Mouse (Mus musculus) heart, embryonic 16.5 days (tissue): ENCODE results near the gene Bptf. TPM values are rescaled to one million over a fixed set of nuclear protein-coding genes. Genes with fewer than 3 reads are reported as not detected.
"Not testable (repeated sequence)": the region's sequence is repeated elsewhere in the genome, so short reads cannot be mapped to it uniquely, and the experiment has no call there.

Source experiments
- ATAC-seq: fragments of 200-750 bp; cut with Nextera tagmentation; replicated peaks from 2 replicates; pipeline ENCODE4 v1.8.0; 2017; ENCODE audit warnings: moderate number of reproducible peaks; ENCODE audit not compliant: insufficient read depth, low FRiP score; ENCODE audit errors: extremely low read depth
- H3K27ac ChIP-seq: fragments of 300-500 bp; sonication (generic); 2 replicates; pipeline ENCODE4 v1.5.1; 2014; ENCODE audit warnings: mild to moderate bottlenecking, low read length, control low read depth, moderate library complexity
- H3K27me3 ChIP-seq: fragments of 300-500 bp; sonication (generic); 2 replicates; pipeline ENCODE4 v1.6.1; 2014; ENCODE audit warnings: low read length, mixed read lengths; ENCODE audit not compliant: control insufficient read depth, insufficient read depth
- H3K36me3 ChIP-seq: fragments of 300-500 bp; sonication (generic); 2 replicates; pipeline ENCODE4 v1.6.1; 2014; ENCODE audit not compliant: control insufficient read depth, insufficient read depth
- H3K4me1 ChIP-seq: fragments of 300-500 bp; sonication (generic); 2 replicates; pipeline ENCODE4 v1.6.1; 2014; ENCODE audit warnings: low read length, mixed read lengths; ENCODE audit not compliant: control insufficient read depth, insufficient read depth
- H3K4me2 ChIP-seq: fragments of 300-500 bp; sonication (generic); 2 replicates; pipeline ENCODE4 v1.6.1; 2014; ENCODE audit warnings: low read depth, mild to moderate bottlenecking, control low read depth, low read length
- H3K4me3 ChIP-seq: fragments of 300-500 bp; sonication (generic); 2 replicates; pipeline ENCODE4 v1.5.1; 2014; ENCODE audit warnings: mild to moderate bottlenecking, control low read depth, low read length
- H3K9ac ChIP-seq: fragments of 300-500 bp; sonication (generic); 2 replicates; pipeline ENCODE4 v1.6.1; 2014; ENCODE audit warnings: low read length, control low read depth
- H3K9me3 ChIP-seq: fragments of 300-500 bp; sonication (generic); replicated peaks from 2 replicates; pipeline ENCODE4 v1.6.1; 2016; ENCODE audit warnings: low read length; ENCODE audit not compliant: control insufficient read depth
- WGBS: fragments of 180-500 bp; shearing (Covaris S2); extraction: QIAGEN DNeasy Blood & Tissue Kit; methylation state at CpG from one replicate; pipeline ENCODE4 v1.1.7; 2014; 5-methylcytosine and 5-hydroxymethylcytosine counted together
- polyA plus RNA-seq: library from polyadenylated mRNA; unstranded; fragments of >200 nt; fragmentation: Nextera tagmentation; extraction: Ambion mirVana; gene quantifications from 2 replicates; pipeline ENCODE4 v1.2.1, GENCODE M21; 2015

The Bptf gene
- polyA plus RNA-seq, 1 experiment from 2014 or later, result 17.8 TPM

DNA sequence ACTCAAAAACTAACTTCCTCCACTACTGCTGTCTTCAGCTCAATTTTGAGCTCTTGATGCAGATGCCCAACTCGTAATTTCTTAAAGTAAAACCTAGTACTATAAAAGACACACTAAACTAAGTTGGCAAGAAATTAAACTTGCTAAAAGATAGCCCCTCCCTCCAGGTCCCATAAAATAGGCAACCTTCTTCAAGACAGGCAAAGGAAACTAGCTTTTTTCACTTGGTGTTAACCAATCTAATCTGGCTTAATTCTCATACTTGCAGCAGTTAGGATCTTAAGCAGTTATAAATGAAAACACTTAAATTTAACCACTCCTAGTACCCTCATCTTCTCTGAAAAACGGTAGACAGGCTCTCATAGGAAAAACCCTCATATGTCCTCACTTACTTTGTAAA is 2.3 kb downstream of the Bptf start:
- peak overlapping the region; percentile 74 for H3K4me3 ChIP-seq
- H3K27ac ChIP-seq, result no peak overlapping the region
- no peaks in the 10 kb centered on the region for H3K36me3 ChIP-seq
- ATAC-seq, result no peak
- WGBS, result 13% methylated on average over 2 of the region's 2 CpGs
- peak overlapping the region; percentile 90 for H3K4me2 ChIP-seq
- H3K9ac ChIP-seq, result peak overlapping the region; percentile 96
- H3K4me1 ChIP-seq, result peaks cover 18% of the 10 kb centered on the region
- H3K27me3 ChIP-seq, result no peaks in the 10 kb centered on the region
- no peaks in the 10 kb centered on the region for H3K9me3 ChIP-seq

DNA sequence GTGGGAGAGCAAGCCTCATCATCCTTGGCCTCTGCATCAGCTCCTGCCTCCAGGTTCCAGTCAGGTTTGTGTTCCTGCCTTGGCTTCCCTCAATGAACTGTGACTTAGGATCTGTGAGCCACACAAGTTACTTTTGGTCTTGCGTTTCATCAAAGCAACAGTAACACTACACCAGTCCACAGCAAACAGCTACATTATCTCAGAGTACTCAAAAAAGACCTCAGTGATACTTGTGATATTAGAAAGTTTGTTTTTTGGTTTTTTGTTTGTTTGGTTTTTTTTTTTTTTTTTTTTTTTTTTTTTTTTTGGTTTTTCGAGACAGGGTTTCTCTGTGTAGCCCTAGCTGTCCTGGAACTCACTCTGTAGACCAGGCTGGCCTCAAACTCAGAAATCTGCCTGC is 5.2 kb downstream of the Bptf start:
- peaks cover 25% of the 10 kb centered on the region for H3K4me1 ChIP-seq
- not testable (repeated sequence) for H3K4me2 ChIP-seq, H3K27me3 ChIP-seq, H3K27ac ChIP-seq, H3K9me3 ChIP-seq, H3K36me3 ChIP-seq, ATAC-seq, H3K4me3 ChIP-seq, H3K9ac ChIP-seq
- 91% methylated on average over 1 of the region's 2 CpGs for WGBS

DNA sequence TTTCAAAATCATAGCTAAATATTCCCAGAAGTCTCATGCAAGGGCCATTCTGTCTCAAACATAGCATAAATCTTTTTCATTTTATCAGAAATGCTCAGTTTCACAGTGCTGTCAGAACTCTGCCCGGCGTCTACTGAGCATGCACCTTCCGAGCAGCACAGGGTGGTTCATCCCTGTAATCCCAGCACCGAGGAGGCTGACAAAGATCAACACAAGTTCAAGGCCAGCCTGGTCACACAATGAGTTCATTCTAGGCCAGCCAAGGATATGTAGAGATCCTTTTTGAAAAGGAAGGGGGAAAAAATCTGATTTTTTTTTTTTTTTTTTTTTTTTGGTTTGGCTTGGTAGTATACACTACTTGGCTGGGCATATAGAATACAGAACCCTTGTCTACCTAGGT is 6.9 kb downstream of the Bptf start:
- H3K27ac ChIP-seq, result no peak overlapping the region
- no peak for ATAC-seq
- H3K9ac ChIP-seq, result no peak overlapping the region
- H3K4me1 ChIP-seq, result peaks cover 24% of the 10 kb centered on the region
- WGBS, result 70% methylated on average over 4 of the region's 4 CpGs
- no peak overlapping the region for H3K4me3 ChIP-seq
- no peak overlapping the region for H3K4me2 ChIP-seq
- no peaks in the 10 kb centered on the region; the same call in 1 of the 2 replicates for H3K36me3 ChIP-seq
- no peaks in the 10 kb centered on the region for H3K27me3 ChIP-seq
- H3K9me3 ChIP-seq, result no peaks in the 10 kb centered on the region

DNA sequence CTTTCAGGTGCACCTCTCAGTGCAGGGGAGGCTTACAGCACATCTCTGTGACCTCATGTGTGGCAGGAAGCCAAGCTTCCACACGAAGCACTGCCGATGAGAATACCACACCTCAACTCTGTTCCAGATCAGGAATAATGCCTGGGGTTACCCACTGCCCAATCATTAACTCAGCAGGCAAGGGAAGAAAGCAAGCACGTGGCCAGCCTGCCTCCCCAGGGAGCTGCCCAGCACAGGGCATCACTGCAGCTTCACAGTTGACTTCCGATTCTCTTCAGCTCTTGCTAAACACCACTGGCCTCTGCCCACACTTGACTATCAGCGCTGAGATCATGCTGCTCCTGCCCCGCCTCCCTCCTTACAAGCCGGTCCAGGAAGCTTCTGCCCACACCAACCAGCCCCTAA is 7.6 kb downstream of the Bptf start:
- peak; percentile 24; the same call in 1 of the 2 replicates for ATAC-seq
- Histone ChIP-seq H3K9ac (no peak overlapping the region), H3K4me1 (peaks cover 17% of the 10 kb centered on the region), H3K36me3 (no peaks in the 10 kb centered on the region; the same call in 1 of the 2 replicates), H3K4me2 (peak overlapping the region; percentile 36; the same call in 1 of the 2 replicates), H3K27me3 (no peaks in the 10 kb centered on the region), H3K4me3 (no peak overlapping the region), H3K9me3 (no peaks in the 10 kb centered on the region), H3K27ac (peak overlapping the region; percentile 31; the same call in 1 of the 2 replicates)
- 8% methylated on average over 7 of the region's 7 CpGs for WGBS

DNA sequence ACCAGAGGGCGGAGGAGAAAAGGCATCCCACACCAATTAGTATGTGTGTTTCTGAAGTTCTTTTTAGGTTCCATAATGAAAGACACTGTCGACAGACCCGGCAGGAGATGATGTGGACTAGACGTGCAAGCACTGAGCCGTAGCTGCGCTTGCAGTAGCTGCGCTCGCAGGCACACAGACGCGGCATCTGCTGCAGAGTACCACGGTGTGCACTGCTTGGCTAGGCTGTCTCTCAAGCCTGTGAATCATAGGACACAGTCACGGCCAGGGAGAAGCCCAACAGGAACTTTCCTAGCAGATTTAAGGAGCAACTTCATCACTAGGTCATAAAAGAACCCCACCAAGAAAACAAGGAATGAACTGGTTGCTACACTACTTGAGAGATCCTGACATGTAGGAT is 14.1 kb downstream of the Bptf start:
- ATAC-seq, result no peak
- Histone ChIP-seq H3K27ac (no peak overlapping the region), H3K4me1 (peaks cover 10% of the 10 kb centered on the region), H3K9me3 (no peaks in the 10 kb centered on the region), H3K4me3 (no peak overlapping the region), H3K9ac (no peak overlapping the region), H3K4me2 (no peak overlapping the region), H3K27me3 (no peaks in the 10 kb centered on the region), H3K36me3 (no peaks in the 10 kb centered on the region; the same call in 1 of the 2 replicates)
- 74% methylated on average over 12 of the region's 12 CpGs for WGBS

DNA sequence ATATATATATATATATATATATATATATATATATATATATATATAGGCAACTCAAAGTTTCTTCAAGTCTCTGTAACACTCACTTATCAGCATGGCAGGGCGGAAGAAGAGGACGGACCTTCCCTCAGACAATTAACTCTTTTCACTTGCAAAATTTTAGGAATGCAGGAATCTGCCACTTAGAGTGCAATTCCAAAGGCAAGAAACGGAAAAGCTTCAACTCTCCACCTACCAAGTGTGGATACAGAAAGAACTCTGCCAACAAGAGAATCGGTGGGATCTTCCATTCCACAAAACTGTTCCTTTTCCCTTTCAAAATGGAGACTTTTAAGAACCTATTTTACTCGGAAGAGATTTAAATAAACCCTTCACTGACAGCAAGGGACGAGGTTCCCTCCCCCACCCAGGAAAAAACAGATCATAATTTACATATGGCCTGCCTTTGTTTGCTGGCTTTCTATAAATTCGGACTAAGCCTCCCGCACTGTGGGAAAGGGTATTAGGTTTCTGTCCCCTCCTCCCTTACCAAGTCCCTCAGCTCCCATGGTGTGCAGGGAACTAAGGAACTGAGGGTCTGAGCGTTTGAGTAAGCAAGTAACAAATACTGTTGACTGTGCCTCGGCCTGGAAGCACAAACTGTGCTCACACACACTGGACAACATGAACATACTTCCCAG is 17.9 kb downstream of the Bptf start:
- no peaks in the 10 kb centered on the region for H3K27me3 ChIP-seq
- peaks cover 17% of the 10 kb centered on the region for H3K36me3 ChIP-seq
- H3K4me1 ChIP-seq, result peaks cover 10% of the 10 kb centered on the region
- H3K27ac ChIP-seq, result 0 out of 2 replicates have a peak overlapping the region, but pooled peaks have one; percentile 9
- 34% methylated on average over 10 of the region's 10 CpGs for WGBS
- no peak for ATAC-seq
- no peak overlapping the region for H3K4me3 ChIP-seq
- H3K9ac ChIP-seq, result no peak overlapping the region
- H3K4me2 ChIP-seq, result no peak overlapping the region
- no peaks in the 10 kb centered on the region for H3K9me3 ChIP-seq

DNA sequence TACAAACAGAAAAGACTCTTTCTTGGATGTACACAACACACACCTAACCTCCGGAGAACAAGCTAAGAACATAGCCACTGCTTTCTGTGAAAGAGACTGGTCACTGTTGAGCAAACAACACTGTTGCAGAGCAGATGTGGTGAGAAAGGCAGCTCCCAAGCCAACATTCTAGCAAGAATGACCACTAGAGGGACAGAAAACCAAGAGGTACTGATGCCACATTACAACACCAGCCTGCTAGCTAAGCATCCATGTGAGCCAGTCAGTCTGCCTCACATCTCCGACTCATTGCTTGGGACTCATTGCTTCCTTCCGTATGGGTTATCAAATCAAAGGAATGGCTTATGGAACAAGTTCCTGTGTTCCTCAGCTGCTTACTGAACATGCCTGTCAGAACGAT is 18.8 kb downstream of the Bptf start:
- Histone ChIP-seq H3K4me3 (no peak overlapping the region), H3K27ac (no peak overlapping the region), H3K4me1 (peaks cover 8% of the 10 kb centered on the region), H3K36me3 (peaks cover 17% of the 10 kb centered on the region), H3K9me3 (no peaks in the 10 kb centered on the region), H3K4me2 (no peak overlapping the region), H3K27me3 (no peaks in the 10 kb centered on the region), H3K9ac (no peak overlapping the region)
- ATAC-seq, result no peak
- 59% methylated on average over 4 of the region's 4 CpGs for WGBS

DNA sequence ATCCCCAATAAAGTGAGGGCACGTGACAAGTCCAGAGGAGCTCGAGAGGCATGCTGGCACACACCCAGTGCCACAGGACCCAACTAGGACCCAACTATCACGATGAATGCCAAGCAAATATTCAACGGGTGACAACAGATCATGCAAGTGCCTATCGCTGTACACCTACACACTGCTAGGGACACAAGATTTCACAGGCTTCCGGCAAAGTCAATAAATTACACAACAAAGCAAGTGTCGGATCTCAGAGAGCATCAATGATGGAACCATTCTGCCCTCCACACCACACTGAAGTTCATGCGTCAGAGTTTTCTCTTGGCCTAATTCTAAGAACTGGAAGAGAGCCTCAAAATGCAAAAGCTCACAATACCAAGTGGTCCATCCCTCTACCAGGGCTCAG is 22.3 kb downstream of the Bptf start:
- Histone ChIP-seq H3K9me3 (no peaks in the 10 kb centered on the region), H3K27ac (no peak overlapping the region), H3K9ac (no peak overlapping the region), H3K4me3 (no peak overlapping the region), H3K4me2 (no peak overlapping the region), H3K36me3 (peaks cover 17% of the 10 kb centered on the region), H3K27me3 (no peaks in the 10 kb centered on the region), H3K4me1 (peaks cover 14% of the 10 kb centered on the region)
- WGBS, result 87% methylated on average over 8 of the region's 8 CpGs
- no peak for ATAC-seq

DNA sequence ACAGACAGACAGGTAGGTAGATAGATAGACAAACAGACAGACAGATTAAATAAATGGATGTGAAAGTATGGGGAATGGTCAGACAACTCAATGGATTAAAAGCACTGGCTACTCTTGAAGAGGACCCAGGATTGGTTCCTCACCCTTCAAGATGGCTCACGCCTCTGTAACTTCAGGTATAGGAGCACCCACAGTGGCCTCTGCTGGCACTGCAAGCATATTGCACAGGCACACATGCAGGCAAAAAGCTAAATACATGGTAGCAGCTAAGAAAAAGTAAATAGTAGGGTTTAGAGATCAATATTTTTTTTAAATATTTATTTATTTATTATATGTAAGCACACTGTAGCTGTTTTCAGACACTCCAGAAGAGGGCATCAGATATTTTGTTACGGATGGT is 23.0 kb downstream of the Bptf start:
- peaks cover 20% of the 10 kb centered on the region for H3K36me3 ChIP-seq
- no peaks in the 10 kb centered on the region for H3K27me3 ChIP-seq
- no peak overlapping the region for H3K9ac ChIP-seq
- 86% methylated on average over 2 of the region's 2 CpGs for WGBS
- ATAC-seq, result no peak
- H3K27ac ChIP-seq, result no peak overlapping the region
- no peak overlapping the region for H3K4me2 ChIP-seq
- H3K4me1 ChIP-seq, result peaks cover 9% of the 10 kb centered on the region
- no peak overlapping the region for H3K4me3 ChIP-seq
- H3K9me3 ChIP-seq, result no peaks in the 10 kb centered on the region
